Mouse (Mus musculus): ENCODE results near the gene Cib2.

GRCm38 (mm10) chr9:54602386-54602785 is 42.4 kb upstream of the Cib2 start:
- TF ChIP-seq EP300 (IDR thresholded peaks at IDR 0.05; ENCODE audit: insufficient read depth, low read depth, low read length) = no peak
- TF ChIP-seq POLR2A (IDR thresholded peaks at IDR 0.05; ENCODE audit: insufficient read depth, low read depth, low read length) = no peak

Measured in heart, adult 2 months (tissue).